Mouse (Mus musculus) right cerebral cortex, postnatal 4 days (tissue): Measurements from ENCODE around the gene Lgr5.

Experiments used
- DNase-seq: peaks from one replicate; pipeline ENCODE4 v3.0.0-alpha.2; 2022

Lgr5 gene

DNA sequence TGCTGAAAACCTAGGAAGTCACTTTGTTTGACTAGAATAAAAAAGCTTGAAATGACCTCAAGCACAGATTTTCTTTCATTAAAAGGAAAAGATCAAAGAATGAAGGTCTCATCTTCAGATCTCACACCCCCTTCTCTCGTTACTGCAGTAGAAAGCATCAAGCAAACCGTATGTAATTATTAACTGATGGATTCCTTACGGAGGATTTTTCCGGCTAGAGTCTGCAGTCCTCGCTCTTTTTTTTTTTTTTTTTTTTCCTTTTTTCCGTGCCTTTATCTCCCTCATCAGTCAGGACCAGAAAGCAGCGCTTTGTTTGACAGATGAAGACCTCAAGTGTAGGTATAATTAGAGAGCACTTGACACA is 93.8 kb downstream of the Lgr5 start:
- no peak for DNase-seq

DNA sequence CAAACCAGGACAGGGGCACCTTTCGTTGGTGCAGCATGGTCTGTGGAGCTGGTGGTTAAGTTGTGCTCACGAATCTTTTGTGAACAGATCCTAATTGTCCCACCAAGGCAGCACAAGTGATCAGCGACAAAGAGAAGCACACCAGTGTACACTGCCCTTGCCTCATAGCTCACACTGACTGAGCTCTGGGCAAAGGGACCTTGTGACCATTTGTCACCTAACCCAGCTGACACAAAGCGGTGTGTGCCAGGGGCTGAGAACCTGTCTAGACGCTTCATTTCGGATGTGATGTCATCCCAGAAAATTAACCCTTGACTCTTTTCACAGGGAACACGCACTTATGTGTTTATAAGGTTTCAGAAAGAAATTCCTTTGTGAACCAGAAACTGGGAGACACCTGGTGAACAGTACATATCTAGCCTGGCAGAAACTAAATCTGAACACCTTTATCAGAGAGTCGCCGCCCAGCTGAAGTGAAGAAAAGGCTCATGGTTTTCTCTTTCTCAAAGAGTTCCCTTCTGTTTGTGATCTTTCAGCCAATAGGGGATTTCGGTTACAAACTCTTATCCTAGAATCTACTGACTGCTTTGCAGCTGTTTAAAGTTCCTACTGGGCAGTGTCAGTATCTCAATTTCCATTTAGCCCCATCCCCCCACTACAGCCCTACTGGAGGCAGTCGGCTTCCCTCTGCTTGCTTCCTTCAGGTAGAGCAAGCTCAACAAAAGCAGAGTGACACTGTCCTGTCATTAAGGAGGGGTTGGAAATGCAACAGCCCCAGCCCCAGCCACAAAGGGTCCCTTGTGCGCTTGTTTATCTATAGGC is 94.4 kb downstream of the Lgr5 start:
- DNase-seq, result no peak

DNA sequence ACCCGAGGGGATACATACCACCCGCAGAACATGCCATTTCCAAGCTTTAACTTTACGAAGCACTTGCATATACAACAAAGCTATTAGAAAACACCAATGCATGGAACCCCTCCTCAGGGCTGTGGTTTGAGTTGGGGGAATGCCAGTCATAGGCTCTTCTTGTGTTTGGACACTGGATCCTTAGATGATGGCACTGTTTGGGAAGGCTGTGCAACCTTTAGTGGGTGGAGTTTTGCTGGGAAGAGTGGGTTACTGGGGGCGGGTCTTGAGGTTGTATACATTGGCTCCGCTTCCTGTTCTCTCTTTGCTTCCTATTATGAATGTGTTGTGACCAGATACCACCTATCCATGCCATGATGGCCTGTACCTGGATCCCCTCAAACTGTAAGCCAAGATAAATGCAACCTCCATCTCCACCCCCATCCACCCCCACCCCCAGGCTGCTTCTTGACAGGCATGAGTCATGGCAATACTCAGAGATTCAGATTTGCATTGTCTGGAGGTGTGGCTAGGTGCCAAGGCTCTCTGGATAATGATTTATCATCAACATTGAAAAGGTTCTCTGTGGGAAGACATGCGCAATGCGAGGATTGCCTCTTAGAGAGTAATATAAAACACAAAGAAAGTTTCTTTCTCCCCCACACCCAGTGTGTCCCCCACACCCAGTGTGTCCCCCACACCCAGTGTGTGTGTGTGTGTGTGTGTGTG is 95.6 kb downstream of the Lgr5 start:
- DNase-seq, result no peak

DNA sequence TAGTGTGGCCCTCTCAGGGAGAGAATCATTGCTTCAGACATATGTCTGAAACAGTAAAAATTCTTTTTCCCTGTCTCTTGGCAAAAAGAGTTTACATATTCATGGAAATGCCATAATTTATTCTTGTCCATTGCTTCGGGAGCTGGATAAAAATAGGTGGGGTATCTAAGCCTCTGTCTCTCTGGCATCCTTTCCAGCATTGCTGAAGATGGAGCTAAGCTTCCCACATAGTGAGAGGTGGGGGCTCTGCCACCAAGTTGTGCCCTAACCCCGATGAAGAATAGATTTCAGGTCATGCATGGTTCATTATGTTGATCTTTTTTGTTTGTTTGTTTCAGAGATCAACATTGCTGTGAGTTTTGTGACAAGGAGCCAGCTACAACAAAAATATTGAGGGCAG is 102.0 kb downstream of the Lgr5 start:
- no peak for DNase-seq

DNA sequence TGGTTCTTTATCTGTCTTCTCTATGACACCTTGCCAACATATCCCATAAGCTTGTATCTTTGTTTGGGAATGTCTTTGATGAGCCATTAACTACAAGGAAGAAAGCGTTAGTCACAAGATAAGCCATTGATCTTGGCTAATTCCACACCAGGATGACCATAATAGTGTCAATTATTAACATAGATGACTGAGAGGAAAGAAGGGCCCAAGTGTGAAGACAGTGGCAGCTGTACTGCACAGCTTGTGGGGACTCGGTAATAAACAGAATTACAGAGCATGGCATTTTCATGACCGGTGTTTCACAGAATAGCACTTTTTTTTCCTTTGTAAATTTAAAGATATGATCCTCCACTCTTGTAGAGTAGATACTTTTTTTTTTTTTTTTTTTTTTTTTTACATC is 102.9 kb downstream of the Lgr5 start:
- DNase-seq, result no peak

DNA sequence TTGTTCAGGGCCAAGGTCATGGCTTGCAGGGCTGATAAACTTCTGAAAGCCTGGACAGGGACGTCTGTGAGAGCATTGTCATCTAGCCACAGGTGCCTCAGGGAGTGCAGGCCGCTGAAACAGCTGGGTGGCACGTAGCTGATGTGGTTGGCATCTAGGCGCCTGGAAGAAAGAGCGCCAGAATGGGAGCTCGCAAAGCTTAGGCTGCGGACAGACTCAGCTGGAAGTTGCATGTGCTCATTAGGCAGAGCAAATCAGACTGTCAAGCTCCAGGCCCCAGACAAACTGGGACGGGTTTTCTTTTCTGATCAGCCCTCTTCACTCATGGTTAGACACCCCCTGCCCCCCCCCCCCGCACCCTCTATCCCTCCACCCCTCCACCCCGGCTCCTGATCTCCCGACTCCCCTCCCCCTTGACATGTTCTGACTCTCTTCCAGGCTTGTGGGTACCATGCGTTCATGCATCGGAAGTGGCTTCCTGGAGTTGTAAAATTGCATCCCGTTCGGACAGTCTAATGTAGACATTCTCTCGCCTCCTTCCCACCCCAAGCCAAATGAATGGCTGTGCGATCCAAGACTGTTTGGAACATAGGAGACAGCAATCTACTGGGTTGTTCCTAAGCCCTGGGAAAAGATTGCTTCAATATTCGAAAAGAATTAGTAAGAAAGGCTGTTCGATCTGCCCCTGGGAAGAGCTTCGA is 109.0 kb downstream of the Lgr5 start:
- no peak for DNase-seq

DNA sequence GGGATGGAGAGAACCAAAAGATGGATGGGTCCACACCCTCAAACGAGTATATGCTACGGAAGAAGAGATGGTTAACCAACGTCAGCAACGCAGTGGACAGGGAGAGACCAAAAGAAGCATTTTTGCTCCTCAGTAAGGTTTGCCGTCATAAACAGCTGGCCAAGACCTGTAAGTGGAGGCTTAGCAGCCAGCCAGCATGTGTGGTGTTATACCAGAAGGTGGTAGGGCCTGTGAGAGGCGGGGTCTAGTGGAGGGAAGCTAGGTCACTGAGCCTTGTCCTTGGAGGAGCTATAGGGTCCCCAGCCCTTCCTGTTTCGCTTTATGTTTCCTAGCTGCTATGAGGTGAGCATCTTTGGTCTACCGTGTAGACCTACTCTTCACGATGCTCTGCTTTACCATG is 111.1 kb downstream of the Lgr5 start:
- no peak for DNase-seq

DNA sequence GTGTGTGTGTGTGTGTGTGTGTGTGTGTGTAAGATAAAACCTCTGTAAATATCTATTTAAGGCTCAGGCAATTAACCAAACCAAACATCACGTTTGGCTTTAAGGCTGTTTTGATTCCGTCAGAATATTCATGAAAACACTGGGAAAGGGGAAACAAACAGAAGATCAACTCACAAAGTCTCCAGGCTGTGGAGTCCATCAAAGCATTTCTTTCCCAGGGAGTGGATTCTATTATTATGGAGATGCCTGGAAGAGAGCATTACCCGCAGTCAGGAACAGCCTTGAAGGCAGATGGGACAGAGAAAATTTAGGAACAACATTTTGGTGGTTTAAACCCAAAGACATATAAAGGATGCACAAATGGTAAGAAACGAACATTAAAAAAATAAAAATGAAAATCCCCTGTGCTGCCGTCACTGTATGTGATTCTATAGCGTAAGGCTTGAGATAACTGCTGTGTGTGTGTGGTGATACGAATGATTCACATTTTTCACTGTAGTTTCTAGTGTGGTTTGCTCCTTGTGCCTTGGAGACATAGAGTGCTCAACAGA is 112.5 kb downstream of the Lgr5 start:
- DNase-seq, result no peak

DNA sequence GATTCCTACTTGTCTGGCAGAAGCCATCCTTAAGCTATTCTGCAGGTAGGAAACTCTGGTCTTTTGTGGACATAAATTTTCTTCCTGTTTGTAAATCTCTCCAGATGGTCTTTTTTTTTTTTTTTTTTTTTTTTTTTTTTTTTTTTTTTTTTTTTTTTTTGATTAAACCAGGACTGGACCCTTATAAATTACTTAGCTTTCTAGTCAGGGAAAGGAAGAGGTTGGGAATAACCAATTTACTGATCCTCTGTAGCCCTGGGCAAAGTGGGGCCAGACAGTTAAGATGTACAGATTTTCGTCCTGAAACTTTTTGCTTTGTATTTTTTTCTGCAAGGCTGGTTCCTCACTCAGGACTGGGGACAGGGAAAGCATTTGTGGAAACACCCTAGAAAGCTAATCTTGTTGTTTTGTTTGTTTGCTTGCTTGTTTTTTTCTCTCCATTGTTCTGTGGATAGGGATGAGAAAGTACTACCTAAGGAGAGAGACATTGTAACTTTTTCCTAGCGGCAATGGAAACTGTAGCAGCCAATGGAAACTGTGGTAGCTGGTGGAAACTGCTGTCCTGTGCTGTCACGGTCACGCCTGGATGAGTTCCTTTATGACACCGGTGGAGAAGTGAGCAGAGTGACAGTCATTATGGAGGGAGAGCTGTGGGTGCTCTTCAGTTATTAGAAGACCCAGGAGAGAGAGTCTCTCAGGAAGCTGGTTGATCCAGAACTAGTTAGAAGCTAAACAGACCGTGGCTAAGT is 114.2 kb downstream of the Lgr5 start:
- no peak for DNase-seq

DNA sequence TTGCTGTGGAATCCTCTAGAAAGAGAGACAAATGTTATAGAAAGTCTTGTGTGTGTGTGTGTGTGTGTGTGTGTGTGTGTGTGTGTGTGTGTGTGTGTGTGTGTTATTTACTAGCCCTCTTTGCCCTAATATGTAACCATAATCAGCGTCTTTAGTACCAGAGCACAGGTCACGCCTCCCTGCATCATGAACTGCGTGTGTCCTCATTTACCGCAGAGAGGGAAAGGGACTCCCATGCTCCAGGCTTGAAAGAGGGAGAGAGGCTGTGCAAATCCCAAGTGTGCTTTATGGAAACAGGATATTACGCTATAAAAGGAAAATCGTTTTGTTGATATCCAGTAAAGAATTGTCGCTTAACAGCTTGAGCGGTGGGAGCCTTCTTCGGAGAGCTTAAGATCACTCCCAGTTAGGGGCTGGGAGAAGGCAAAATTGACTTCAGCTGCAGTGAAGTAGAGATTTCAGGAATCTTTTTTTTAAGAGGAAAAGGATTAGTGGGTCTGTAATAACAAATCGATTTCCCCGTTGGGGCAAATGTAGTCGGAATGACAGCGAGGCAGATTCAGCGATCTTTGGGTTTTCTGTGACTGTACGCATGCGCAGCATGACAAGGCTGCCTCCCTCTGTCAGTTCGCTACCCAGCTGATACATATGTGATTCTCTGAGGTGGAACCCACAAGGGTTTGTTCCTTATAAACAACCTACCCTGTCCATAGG is 116.8 kb downstream of the Lgr5 start:
- DNase-seq, result no peak

DNA sequence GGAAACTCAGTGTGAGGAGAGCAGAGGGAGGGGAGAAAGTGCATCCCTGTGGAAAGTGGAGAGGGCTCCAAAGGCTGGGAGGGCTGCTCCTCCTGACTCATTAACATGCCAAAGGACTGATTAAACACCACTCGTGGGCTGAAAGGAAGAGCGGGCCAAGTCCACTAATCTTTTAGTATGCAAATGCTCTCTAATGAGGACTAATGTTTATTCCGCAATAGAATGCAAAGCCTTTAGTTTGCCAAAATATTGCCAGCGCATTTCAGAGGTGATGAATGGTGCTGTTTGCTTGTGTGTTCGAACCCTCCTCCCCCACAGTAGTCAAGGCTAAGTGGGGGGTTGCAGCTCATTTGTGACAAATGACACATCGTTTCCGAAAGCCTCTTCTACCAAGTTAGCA is 118.5 kb downstream of the Lgr5 start:
- DNase-seq, result no peak

DNA sequence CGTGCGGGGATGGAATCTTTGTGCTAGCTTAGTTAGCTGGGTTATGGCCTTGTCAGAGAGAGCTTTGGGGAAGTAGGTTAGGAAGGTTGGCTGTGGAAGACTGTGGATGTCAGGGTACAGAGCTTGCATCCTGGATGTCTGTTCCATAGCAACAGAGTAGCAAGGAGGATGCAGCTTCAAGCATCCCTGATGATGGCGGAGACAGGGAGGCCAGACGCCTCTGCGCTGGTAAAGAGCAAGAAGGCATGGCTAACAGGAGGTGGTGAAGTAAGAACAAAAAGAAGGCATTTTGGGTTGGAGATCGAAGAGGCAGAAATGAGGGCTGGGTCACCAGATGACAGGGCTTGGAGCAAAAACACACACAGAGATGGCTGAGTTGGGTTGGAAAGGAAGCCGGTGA is 118.9 kb downstream of the Lgr5 start:
- no peak for DNase-seq

DNA sequence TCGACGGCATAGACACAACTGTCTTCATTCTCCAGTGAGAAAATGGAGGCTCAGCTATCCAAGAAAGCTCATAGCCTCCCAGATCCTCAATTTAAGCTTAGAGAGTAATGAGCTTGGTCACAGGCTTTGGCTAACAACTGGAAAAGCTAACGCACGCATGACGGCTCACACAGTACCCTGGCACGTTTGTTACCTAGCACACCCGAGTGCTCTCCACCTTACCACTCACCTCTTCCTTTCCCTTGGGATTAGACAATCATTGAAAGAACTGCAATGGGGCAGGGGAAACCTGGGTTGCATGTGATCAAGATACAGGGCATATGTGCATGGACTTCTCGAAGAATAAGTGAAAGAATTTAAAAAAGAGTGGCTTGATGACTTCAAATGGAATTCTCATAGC is 119.6 kb downstream of the Lgr5 start:
- no peak for DNase-seq

DNA sequence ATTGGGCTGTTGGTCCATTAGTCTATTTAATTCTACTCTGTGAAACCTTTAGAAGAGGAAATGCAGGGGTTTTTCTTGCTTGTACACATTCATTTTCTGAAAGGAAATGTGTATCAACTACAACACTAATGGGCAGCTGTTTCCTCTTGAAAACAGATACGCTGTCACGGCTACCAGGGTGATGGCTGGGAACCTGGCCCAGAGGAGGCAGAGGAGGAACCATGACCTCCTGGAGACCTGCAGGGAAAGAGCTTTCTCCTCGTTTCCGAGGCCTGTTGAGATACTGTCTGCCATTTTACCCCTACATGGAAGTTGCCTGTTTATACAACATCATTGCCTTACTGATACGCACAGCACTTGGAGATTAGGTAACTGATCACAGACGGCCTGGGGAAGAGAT is 121.8 kb downstream of the Lgr5 start:
- DNase-seq, result no peak

DNA sequence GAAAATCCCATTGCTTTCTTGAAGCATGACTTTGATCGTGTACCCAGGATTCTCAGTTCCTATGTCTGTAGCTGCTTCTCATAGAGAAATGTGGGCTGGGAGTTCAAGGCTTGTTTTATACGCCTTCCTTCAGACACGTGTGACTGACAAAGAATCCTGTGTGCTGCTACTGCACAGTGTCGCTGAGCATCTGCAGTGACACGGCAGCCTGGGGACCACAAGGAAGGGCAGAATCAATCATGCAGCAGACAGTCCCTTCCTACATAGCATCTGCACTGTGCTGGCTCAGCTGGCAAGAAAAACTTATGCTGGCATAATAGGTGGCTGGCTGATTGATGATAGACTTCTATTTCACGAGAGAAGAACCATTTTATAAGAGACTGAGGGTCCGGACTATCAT is 122.5 kb downstream of the Lgr5 start:
- DNase-seq, result no peak

DNA sequence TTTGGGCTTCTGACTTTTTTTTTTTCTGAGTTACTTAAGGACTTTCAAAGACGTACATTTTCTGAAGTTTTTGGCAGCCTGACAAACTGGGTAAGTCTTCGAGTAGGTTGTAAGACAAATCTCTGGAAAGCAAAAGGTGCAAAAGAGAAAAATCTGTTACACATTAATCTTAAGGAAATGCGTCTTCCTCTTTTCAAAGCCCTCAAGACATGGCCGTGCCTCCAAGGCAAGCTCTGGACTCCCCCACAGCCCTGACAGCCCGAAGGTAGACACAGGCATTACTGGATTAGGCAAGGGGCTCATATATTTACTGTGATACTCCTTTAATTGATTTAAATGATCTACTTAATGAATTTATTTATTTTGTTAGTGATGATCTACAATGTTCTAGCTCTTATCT is 124.9 kb downstream of the Lgr5 start:
- DNase-seq, result no peak

DNA sequence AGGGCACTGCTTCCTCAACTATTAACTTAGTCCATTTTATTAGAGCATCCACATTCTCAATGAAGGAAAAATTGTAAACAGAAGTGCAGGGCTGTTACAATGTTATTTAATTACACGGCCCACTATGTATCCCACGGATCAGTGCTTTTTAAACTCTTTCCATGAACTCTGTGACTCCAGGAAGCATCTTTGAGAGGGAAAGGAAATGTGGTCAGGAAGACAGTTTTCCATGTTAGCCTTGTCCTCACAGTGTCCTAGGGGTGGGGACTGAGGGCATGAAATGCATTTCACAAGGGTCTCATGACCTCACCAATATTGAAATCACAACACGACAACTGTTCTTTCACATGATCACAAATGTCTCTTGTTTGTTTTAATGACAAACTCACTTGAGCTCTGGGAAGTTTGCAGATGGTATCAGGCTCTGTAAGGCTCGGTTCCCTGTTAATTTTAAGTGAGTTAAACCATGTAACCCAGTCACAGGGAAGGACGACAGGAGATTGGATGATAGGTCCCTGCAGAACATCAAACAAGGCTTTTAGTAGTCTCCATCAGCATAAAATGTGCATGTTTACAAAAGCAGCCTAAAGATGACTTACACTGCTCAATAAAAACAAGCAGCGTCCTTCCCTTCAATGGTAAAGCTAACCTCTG is 130.1 kb downstream of the Lgr5 start:
- DNase-seq, result no peak

DNA sequence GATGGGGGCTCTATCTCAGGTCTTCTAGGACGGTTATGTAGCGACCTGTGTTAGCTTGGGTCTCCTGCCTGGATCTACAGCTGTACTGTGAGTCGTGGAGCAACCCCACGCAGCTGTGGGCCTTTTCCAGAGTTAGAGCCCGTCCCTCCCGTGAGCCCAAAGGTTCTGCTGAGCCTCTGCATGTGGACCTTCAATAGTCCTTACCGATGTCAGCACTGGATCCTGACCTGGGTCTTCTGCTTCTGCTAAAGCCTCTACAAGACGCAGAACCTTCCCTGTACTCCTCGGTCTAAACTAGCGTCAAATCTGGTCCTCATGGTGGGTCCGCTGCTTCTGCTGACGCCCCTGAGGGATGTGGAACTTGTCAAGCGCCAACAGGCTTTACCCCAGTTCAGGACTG is 139.0 kb downstream of the Lgr5 start:
- no peak for DNase-seq

DNA sequence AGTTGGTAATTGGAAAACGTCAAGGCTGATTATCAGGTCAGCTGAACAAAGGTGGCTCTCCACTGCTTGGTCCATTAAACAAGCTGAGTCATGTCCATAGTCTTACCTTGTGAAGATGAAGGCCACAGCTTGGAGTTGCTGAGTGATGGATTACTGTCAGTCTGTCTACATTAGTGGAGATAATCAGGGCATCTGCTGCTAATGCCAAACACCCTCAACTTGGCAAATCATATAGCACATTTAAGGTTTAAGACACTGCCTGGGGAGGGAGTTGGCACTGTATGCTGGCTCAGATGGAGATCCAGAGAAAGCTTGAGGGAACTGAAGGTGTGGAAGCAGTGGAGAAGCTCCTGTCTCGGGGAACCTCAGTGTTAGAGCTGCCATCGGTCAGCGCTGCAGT is 150.3 kb downstream of the Lgr5 start:
- no peak for DNase-seq

DNA sequence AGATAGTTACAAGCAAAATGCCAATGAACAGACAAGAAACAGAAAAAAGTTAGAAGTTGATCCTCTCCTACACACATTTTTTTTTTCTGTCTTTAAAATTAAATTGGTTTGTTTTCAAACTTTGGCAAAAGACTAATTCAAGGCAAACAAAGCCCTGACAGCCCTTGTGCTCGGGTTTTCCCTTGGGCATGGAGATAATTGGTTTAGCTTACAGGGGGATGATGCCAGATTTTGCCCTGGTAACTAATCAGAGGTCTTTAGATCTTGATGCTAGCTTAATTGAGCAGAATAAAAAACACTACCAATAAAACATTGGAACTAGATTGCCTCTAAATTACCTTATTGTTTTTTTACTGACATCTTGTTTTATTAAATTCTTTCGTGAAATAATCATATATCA is 162.2 kb downstream of the Lgr5 start:
- no peak for DNase-seq

DNA sequence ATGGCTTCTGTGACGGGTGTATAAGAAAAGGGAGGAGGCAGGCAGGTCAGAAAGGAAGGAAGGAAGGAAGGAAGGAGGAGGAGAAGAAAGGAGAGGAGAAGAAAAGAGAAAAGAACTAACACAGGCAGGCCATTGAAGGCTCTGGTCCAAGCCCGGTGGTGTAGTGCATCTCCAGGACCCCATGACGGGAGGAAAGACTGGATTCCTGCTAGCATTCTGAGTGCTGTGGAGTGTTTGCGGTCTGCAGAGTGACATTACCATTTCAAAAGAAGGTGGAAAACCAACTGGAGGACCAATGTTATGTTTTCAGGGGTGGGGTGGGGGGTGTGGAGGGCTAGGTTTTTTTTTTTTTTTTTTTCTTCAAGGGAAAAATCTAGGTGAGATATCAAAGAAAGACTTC is 165.6 kb downstream of the Lgr5 start:
- no peak for DNase-seq

DNA sequence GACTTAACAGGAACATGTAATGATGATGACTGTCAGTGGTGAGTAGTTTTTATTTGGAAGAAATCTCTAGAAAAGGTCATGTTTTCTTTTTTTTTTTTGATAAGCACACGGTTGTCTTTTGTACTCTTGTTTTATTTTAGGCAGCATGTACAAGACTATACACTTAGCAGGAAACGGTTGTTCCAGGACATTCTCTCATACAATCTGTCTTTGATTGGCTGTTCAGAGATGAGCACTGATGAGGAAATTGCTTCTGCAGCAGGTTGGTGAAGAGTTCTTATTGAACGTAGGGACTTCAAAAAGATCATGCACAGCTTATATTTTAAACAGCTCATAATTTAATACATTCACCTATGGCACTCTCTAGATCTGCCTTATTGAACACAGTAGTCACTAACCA is 173.5 kb downstream of the Lgr5 start:
- DNase-seq, result no peak
